Mouse (Mus musculus): ENCODE results near the gene Bcat2. TPM values are rescaled to one million over a fixed set of nuclear protein-coding genes. Genes with fewer than 3 reads are reported as not detected.

Gene Bcat2
- polyA plus RNA-seq, 2 experiments = 35.9 to 40.6 TPM

DNA sequence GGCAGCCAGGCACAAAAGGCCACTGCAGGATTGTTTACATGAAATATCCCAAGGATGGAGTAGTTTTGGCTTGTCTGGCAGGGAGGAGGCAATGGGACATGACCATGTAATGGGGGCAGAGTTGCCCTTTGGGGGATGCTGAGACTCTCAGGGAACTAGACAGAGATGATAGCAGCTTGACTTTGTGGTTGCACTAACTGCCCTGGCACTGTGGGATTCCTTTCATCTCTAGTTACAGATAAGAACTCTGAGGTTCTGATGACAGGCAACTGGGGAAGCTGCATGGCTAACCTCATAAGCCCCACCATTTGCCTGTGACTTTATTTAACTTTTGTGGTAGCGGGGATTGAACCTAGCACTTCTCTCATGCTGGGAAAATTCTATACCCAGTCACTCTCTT is 26.2 kb downstream of the Bcat2 start:
- H3K9ac ChIP-seq (replicated peaks) = no peak overlapping the region
- H3K4me3 ChIP-seq (ENCODE audit: insufficient read depth in 1 of 2, low read depth in 2 of 2, low read length in 2 of 2) = no peak overlapping the region
- H3K9me3 ChIP-seq (ENCODE audit: control insufficient read depth, low read length) = no peaks in the 10 kb centered on the region
- ATAC-seq (ENCODE audit: insufficient read depth) = no peak
- DNase-seq (ENCODE audit: low read depth in 3 of 3, low spot score in 3 of 3) = no peak
- H3K36me3 ChIP-seq (replicated peaks; ENCODE audit: control insufficient read depth, insufficient read depth, low read depth) = no peaks in the 10 kb centered on the region
- TF ChIP-seq CTCF (IDR thresholded peaks at IDR 0.05; ENCODE audit: low read depth) (no peak), EP300 (IDR thresholded peaks at IDR 0.05; ENCODE audit: low read depth) (no peak)
- no peak overlapping the region for H3K4me2 ChIP-seq (ENCODE audit: low read depth)
- H3K4me1 ChIP-seq (replicated peaks; ENCODE audit: control insufficient read depth in 2 of 2, insufficient read depth in 2 of 2, low read length in 1 of 2) = no peaks in the 10 kb centered on the region
- 39% methylated on average over 1 of the region's 1 CpGs for WGBS (ENCODE audit: insufficient replicate concordance)
- no peak overlapping the region for H3K27ac ChIP-seq
- no peaks in the 10 kb centered on the region for H3K27me3 ChIP-seq (ENCODE audit: control insufficient read depth, insufficient read depth, low read length)

DNA sequence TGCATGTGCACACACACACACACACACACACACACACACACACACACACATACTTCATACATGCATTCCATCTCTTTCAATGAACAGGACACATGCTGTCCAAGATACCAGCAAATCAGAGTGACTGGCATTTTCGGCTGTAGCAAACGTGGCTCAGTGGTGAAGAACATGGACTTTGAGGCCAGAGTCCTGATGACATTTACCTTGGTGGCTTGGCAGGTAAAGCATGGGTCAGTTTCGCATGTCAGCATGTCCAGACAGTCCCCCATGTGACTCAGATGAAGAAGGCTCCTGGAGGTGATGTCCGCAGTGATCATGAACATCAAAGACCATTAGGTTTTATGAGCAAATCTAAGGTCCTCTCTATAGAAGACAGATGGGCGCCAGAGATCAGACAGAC is 27.1 kb downstream of the Bcat2 start:
- Histone ChIP-seq H3K27ac (no peak overlapping the region), H3K4me1 (replicated peaks; ENCODE audit: control insufficient read depth in 2 of 2, insufficient read depth in 2 of 2, low read length in 1 of 2) (no peaks in the 10 kb centered on the region), H3K27me3 (ENCODE audit: control insufficient read depth, insufficient read depth, low read length) (no peaks in the 10 kb centered on the region), H3K36me3 (replicated peaks; ENCODE audit: control insufficient read depth, insufficient read depth, low read depth) (no peaks in the 10 kb centered on the region), H3K4me3 (ENCODE audit: insufficient read depth in 1 of 2, low read depth in 2 of 2, low read length in 2 of 2) (no peak overlapping the region), H3K4me2 (ENCODE audit: low read depth) (no peak overlapping the region), H3K9ac (replicated peaks) (no peak overlapping the region), H3K9me3 (ENCODE audit: control insufficient read depth, low read length) (no peaks in the 10 kb centered on the region)
- WGBS (ENCODE audit: insufficient replicate concordance) = 67% methylated on average over 5 of the region's 5 CpGs
- DNase-seq (ENCODE audit: low read depth in 3 of 3, low spot score in 3 of 3) (no peak), ATAC-seq (ENCODE audit: insufficient read depth) (no peak)
- no peak for TF ChIP-seq CTCF (IDR thresholded peaks at IDR 0.05; ENCODE audit: low read depth)

DNA sequence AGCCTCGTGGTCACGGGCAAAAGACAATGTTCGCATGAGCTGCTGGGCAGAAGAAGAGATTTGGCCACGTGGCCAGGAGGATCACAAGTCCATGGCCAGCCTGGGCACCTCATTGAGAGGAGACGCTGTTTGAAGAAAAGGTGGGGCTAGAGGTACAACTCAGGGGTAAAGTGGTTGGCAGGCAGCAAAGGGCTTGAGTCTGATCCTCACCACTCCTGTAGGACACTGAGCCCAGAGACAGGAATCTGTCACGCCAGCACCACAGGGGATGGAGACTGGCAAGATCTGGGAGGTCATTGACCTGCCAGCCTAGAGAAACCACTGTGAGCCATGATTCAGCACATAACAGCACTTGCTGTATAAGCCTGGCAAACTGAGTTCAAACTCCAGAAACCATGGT is 27.6 kb downstream of the Bcat2 start:
- Histone ChIP-seq H3K4me2 (ENCODE audit: low read depth) (no peak overlapping the region), H3K9me3 (ENCODE audit: control insufficient read depth, low read length) (no peaks in the 10 kb centered on the region), H3K9ac (replicated peaks) (no peak overlapping the region), H3K36me3 (replicated peaks; ENCODE audit: control insufficient read depth, insufficient read depth, low read depth) (no peaks in the 10 kb centered on the region), H3K27ac (no peak overlapping the region), H3K4me3 (ENCODE audit: insufficient read depth in 1 of 2, low read depth in 2 of 2, low read length in 2 of 2) (no peak overlapping the region), H3K4me1 (replicated peaks; ENCODE audit: control insufficient read depth in 2 of 2, insufficient read depth in 2 of 2, low read length in 1 of 2) (no peaks in the 10 kb centered on the region), H3K27me3 (ENCODE audit: control insufficient read depth, insufficient read depth, low read length) (no peaks in the 10 kb centered on the region)
- no peak for DNase-seq (ENCODE audit: low read depth in 3 of 3, low spot score in 3 of 3)
- TF ChIP-seq EP300 (IDR thresholded peaks at IDR 0.05; ENCODE audit: low read depth) = no peak
- no peak for TF ChIP-seq CTCF (IDR thresholded peaks at IDR 0.05; ENCODE audit: low read depth)
- ATAC-seq (ENCODE audit: insufficient read depth) = no peak
- 75% methylated on average over 6 of the region's 6 CpGs for WGBS (ENCODE audit: insufficient replicate concordance)

DNA sequence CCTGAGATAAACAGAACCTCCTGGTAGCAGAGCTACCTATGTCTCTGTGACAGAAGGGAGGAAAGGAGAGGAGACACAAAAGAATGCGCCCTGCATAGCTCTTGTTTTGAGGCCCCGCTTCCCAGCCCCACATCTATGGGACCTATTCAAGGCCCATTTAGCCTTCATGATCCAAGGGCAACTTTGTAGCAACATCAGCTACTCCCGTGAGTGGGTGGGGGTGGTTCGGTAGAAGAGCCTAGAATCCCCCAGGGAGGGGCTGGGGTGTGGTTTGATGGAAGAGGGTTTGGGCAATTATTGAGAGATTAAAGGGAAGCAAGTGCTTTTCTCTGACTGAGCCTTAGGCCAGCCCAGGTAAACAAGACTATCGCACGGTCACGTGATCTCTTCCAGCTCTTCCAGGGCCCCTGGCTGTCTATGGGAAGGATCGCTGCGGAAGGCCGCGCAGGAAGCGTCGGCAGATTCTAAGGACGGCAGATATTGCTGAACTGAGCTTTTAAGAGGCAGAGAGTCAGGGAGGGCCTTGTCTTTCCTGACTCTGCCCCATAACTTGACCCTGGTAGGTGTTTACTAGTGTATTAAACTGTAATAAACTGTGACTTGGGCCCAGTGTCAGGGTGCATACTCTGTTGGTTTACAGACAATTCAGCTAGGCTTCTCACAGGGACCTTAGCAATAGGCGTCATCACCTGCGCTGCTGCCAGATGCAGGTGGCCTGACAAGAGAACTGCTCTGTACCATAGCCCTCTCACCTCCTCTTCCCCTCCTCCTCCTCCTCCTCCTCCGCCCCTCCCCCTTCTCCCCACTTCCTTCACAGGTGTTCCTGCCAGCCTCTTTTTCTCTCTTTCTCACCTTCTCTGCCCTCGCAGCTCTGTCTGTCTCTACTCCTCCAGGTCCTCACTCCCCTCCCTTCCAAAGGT is 29.3 kb downstream of the Bcat2 start:
- no peak for DNase-seq (ENCODE audit: low read depth in 3 of 3, low spot score in 3 of 3)
- H3K4me2 ChIP-seq (ENCODE audit: low read depth) = no peak overlapping the region
- 52% methylated on average over 18 of the region's 18 CpGs for WGBS (ENCODE audit: insufficient replicate concordance)
- TF ChIP-seq CTCF (IDR thresholded peaks at IDR 0.05; ENCODE audit: low read depth) = no peak
- TF ChIP-seq EP300 (IDR thresholded peaks at IDR 0.05; ENCODE audit: low read depth) = no peak
- no peak overlapping the region for H3K27ac ChIP-seq
- H3K36me3 ChIP-seq (replicated peaks; ENCODE audit: control insufficient read depth, insufficient read depth, low read depth) = no peaks in the 10 kb centered on the region
- no peak overlapping the region for H3K4me3 ChIP-seq (ENCODE audit: insufficient read depth in 1 of 2, low read depth in 2 of 2, low read length in 2 of 2)
- H3K4me1 ChIP-seq (replicated peaks; ENCODE audit: control insufficient read depth in 2 of 2, insufficient read depth in 2 of 2, low read length in 1 of 2) = no peaks in the 10 kb centered on the region
- no peak overlapping the region for H3K9ac ChIP-seq (replicated peaks)
- no peaks in the 10 kb centered on the region for H3K9me3 ChIP-seq (ENCODE audit: control insufficient read depth, low read length)
- H3K27me3 ChIP-seq (ENCODE audit: control insufficient read depth, insufficient read depth, low read length) = no peaks in the 10 kb centered on the region
- no peak for ATAC-seq (ENCODE audit: insufficient read depth)

DNA sequence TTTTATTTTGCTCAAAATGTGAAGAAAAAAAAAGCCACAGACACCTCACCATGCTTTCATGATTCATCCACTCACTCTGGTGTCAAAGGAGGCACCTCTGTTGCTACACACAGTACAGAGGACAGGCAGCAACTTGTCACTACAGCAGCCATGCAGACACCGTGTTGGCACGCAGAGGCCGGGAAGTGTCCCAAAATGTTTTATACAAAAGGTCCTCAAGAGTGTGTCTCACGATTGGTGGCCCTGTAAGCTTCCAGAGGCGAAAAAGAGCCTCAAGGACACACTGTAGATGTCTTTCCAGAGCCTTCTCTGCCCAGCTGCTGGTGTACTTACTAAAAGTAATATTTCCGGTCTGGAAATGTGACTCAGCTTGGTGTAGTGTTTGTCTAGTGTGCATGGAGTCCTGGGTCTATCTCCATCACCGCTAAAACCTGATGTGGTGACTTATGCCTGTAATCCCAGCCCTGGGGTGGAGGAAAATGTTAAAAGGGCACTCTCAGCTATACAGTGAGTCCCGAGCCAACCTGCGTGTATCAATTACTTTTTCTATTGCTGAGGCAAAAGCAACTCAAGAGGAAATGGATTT is 35.8 kb downstream of the Bcat2 start:
- no peak for TF ChIP-seq CTCF (IDR thresholded peaks at IDR 0.05; ENCODE audit: low read depth)
- TF ChIP-seq EP300 (IDR thresholded peaks at IDR 0.05; ENCODE audit: low read depth) = no peak
- Histone ChIP-seq H3K27ac (no peak overlapping the region), H3K9ac (replicated peaks) (no peak overlapping the region), H3K36me3 (replicated peaks; ENCODE audit: control insufficient read depth, insufficient read depth, low read depth) (no peaks in the 10 kb centered on the region), H3K9me3 (ENCODE audit: control insufficient read depth, low read length) (no peaks in the 10 kb centered on the region), H3K4me3 (ENCODE audit: insufficient read depth in 1 of 2, low read depth in 2 of 2, low read length in 2 of 2) (no peak overlapping the region), H3K4me2 (ENCODE audit: low read depth) (no peak overlapping the region), H3K4me1 (replicated peaks; ENCODE audit: control insufficient read depth in 2 of 2, insufficient read depth in 2 of 2, low read length in 1 of 2) (no peaks in the 10 kb centered on the region; a peak in 1 of 4 replicates), H3K27me3 (ENCODE audit: control insufficient read depth, insufficient read depth, low read length) (no peaks in the 10 kb centered on the region)
- DNase-seq (ENCODE audit: low read depth in 3 of 3, low spot score in 3 of 3) = no peak
- WGBS (ENCODE audit: insufficient replicate concordance) = 64% methylated on average over 9 of the region's 9 CpGs
- ATAC-seq (ENCODE audit: insufficient read depth) = no peak
